Mouse (Mus musculus): ENCODE data around the gene Pdxp.

DNA sequence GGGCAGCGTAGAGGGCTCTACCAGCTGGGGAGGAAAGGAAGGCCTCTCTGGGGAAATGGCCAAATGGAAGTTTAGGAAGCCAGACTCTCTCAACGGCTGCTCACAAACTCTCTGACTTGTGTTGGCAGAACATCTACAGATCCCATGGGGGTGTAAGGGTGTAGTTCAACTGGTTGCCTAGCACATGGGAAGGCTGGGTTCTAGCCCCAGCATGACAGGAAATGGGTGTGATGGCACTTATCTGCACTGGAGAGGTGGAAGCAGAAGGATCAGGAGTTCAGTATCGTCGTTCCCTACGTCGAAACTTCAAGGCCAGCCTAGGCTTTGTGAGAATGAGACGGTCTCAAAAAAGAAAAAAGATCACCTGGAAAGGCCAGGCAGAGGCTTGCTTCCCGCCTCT, 4.7 kb upstream of the Pdxp start:
- TF ChIP-seq CTCF (conservative IDR thresholded peaks at IDR 0.05; ENCODE audit: insufficient read depth, insufficient read length, low read depth, low read length) (no peak), POLR2A (IDR thresholded peaks at IDR 0.05; ENCODE audit: low read depth, low read length) (no peak)
